Mouse (Mus musculus): Measurements from ENCODE around the gene Smok3a.
"Not testable (repeated sequence)": the region's sequence is repeated elsewhere in the genome, so short reads cannot be mapped to it uniquely, and the experiment has no call there.

DNA sequence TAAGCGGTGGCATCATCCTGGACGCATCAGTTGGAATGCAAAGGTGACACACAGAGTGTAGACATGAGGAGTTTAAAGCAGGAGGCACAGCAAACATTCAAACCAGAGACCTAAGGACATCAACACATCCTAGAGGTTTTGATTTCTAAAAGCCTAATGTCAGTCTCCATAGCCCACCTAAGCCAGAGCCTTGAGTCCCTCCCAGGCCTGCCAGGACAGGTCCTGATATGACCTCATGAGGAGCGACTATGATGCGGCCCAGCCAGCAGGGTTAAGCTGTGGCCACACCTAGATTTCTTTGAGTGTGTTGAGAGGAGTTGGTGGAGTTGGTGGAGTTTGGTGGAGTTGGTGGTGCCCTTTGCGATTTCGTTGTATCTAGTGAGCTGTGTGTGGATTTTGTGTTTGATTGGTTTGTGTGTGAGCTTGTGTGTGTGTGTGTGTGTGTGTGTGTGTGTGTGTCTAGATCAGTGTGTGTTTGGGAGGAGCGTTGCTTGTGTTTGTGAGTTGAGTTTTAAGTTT, at the start of gene Smok3a, which contains the start of gene Smok3b:
- not testable (repeated sequence) for TF ChIP-seq POLR2A (IDR thresholded peaks at IDR 0.05; ENCODE audit: borderline replicate concordance, extremely low read depth, low read depth, low read length); CTCF (IDR thresholded peaks at IDR 0.05; ENCODE audit: insufficient read depth, low read length)

All from lung, adult 2 months (tissue).